Mouse (Mus musculus) MEL (cell line): ENCODE measurements around the gene Pou6f1. TPM values are rescaled to one million over a fixed set of nuclear protein-coding genes. Genes with fewer than 3 reads are reported as not detected.

Source experiments
- DNase-seq: peaks from one replicate; pipeline ENCODE4 v3.0.0; 2011; ENCODE audit warnings: low read depth, low spot score
- H3K27ac ChIP-seq: 2 replicates; pipeline ENCODE4 v1.5.1; 2012; ENCODE audit warnings: low read depth, mild to moderate bottlenecking, control low read depth, low read length, moderate library complexity; ENCODE audit not compliant: control insufficient read depth
- H3K27me3 ChIP-seq, 2 experiments: fragments of 150-350 bp in 1 of 2; sonication (generic) in 1 of 2; 2 replicates each; pipeline ENCODE4 v1.6.1; 2012; ENCODE audit warnings: low read length in 2 of 2, mild to moderate bottlenecking in 2 of 2, improper control_type of control experiment in 1 of 2, moderate library complexity in 1 of 2; ENCODE audit not compliant: insufficient read depth in 2 of 2, control insufficient read depth in 1 of 2
- H3K36me3 ChIP-seq, 2 experiments: 2 replicates each; pipeline ENCODE4 v1.6.1; 2012 to 2014; ENCODE audit warnings: low read length in 2 of 2, improper control_type of control experiment in 1 of 2, inconsistent platforms in 1 of 2, mild to moderate bottlenecking in 1 of 2; ENCODE audit not compliant: insufficient read depth in 2 of 2, control insufficient read depth in 1 of 2
- H3K4me1 ChIP-seq, 2 experiments: fragments of 150-350 bp in 1 of 2; sonication (generic) in 1 of 2; 2 replicates each; pipeline ENCODE4 v1.6.1; 2012; ENCODE audit warnings: low read length in 2 of 2, improper control_type of control experiment in 1 of 2, mild to moderate bottlenecking in 1 of 2; ENCODE audit not compliant: insufficient read depth in 2 of 2, control insufficient read depth in 1 of 2
- H3K4me3 ChIP-seq, 2 experiments: fragments of 150-350 bp in 1 of 2; sonication (generic) in 1 of 2; 2 replicates each; pipeline ENCODE4 v1.5.1; 2012; ENCODE audit warnings: low read depth in 2 of 2, low read length in 2 of 2, mild to moderate bottlenecking in 2 of 2, moderate library complexity in 2 of 2, control low read depth in 1 of 2, improper control_type of control experiment in 1 of 2; ENCODE audit not compliant: control insufficient read depth in 1 of 2, insufficient read depth in 1 of 2
- H3K79me2 ChIP-seq: 2 replicates; pipeline ENCODE4 v1.6.1; 2012; ENCODE audit warnings: mild to moderate bottlenecking, low read length, moderate library complexity; ENCODE audit not compliant: control insufficient read depth, poor library complexity, insufficient read depth
- H3K9ac ChIP-seq: 2 replicates; pipeline ENCODE4 v1.6.1; 2012; ENCODE audit warnings: low read depth, mild to moderate bottlenecking, control low read depth, low read length, moderate library complexity; ENCODE audit not compliant: control insufficient read depth, poor library complexity, severe bottlenecking
- H3K9me3 ChIP-seq: fragments of 150-350 bp; sonication (generic); replicated peaks from 2 replicates; pipeline ENCODE4 v1.6.1; 2012; ENCODE audit warnings: mild to moderate bottlenecking, low read length, improper control_type of control experiment, moderate library complexity; ENCODE audit not compliant: insufficient read depth
- BHLHE40 ChIP-seq: IDR thresholded peaks from 2 replicates; pipeline ENCODE4 v1.6.1; 2012; ENCODE audit warnings: low read depth, mild to moderate bottlenecking, inconsistent platforms, low read length, improper control_type of control experiment, borderline replicate concordance
- CHD2 ChIP-seq: IDR thresholded peaks from 2 replicates; pipeline ENCODE4 v1.6.1; 2011; ENCODE audit warnings: low read length, improper control_type of control experiment
- E2F4 ChIP-seq: IDR thresholded peaks from 2 replicates; pipeline ENCODE4 v1.6.1; 2011; ENCODE audit warnings: low read depth, low read length, improper control_type of control experiment, borderline replicate concordance
- ELF1 ChIP-seq: IDR thresholded peaks from 2 replicates; pipeline ENCODE4 v1.6.1; 2014; ENCODE audit warnings: low read depth, mild to moderate bottlenecking, inconsistent platforms, low read length, improper control_type of control experiment, moderate library complexity
- EP300 ChIP-seq, 2 experiments: IDR thresholded peaks; 2 replicates each; pipeline ENCODE4 v1.6.1; 2011; ENCODE audit warnings: improper control_type of control experiment in 2 of 2, low read length in 2 of 2, low read depth in 1 of 2, mild to moderate bottlenecking in 1 of 2
- ETS1 ChIP-seq: IDR thresholded peaks from 2 replicates; pipeline ENCODE4 v1.6.1; 2012; ENCODE audit warnings: low read depth, mild to moderate bottlenecking, inconsistent platforms, low read length, improper control_type of control experiment, moderate library complexity
- GABPA ChIP-seq: IDR thresholded peaks from 2 replicates; pipeline ENCODE4 v1.6.1; 2012; ENCODE audit warnings: low read depth, mild to moderate bottlenecking, inconsistent platforms, low read length, improper control_type of control experiment, moderate library complexity
- GATA1 ChIP-seq: IDR thresholded peaks from 2 replicates; pipeline ENCODE4 v1.6.1; 2011; ENCODE audit warnings: low read depth, low read length, improper control_type of control experiment
- KAT2A ChIP-seq: conservative IDR thresholded peaks from 2 replicates; pipeline ENCODE4 v1.6.1; 2012; ENCODE audit warnings: low read depth, low read length, improper control_type of control experiment, inconsistent platforms
- MAFK ChIP-seq: IDR thresholded peaks from 2 replicates; pipeline ENCODE4 v1.6.1; 2011; ENCODE audit warnings: low read depth, mild to moderate bottlenecking, low read length, improper control_type of control experiment, borderline replicate concordance
- MAX ChIP-seq: IDR thresholded peaks from 2 replicates; pipeline ENCODE4 v1.6.1; 2011; ENCODE audit warnings: low read length, improper control_type of control experiment
- MAZ ChIP-seq: IDR thresholded peaks from 2 replicates; pipeline ENCODE4 v1.6.1; 2012; ENCODE audit warnings: low read depth, mild to moderate bottlenecking, inconsistent platforms, low read length, improper control_type of control experiment
- MYB ChIP-seq: IDR thresholded peaks from 2 replicates; pipeline ENCODE4 v1.6.1; 2011; ENCODE audit warnings: mild to moderate bottlenecking, low read depth, low read length, improper control_type of control experiment
- NELFE ChIP-seq: IDR thresholded peaks from 2 replicates; pipeline ENCODE4 v1.6.1; 2011; ENCODE audit warnings: low read depth, low read length, improper control_type of control experiment
- NRF1 ChIP-seq: IDR thresholded peaks from 2 replicates; pipeline ENCODE4 v1.6.1; 2014; ENCODE audit warnings: low read depth, mild to moderate bottlenecking, inconsistent platforms, low read length, improper control_type of control experiment, moderate library complexity; ENCODE audit not compliant: poor library complexity, insufficient read depth, severe bottlenecking
- POLR2AphosphoS5 ChIP-seq: IDR thresholded peaks from 2 replicates; pipeline ENCODE4 v1.6.1; 2012; ENCODE audit warnings: low read depth, borderline replicate concordance, mild to moderate bottlenecking, inconsistent platforms, low read length, moderate library complexity, mixed read lengths
- RAD21 ChIP-seq: IDR thresholded peaks from 2 replicates; pipeline ENCODE4 v1.6.1; 2011; ENCODE audit warnings: mild to moderate bottlenecking, low read depth, low read length, improper control_type of control experiment
- SIN3A ChIP-seq: IDR thresholded peaks from 2 replicates; pipeline ENCODE4 v1.6.1; 2012; ENCODE audit warnings: low read length, improper control_type of control experiment, inconsistent platforms
- SMC3 ChIP-seq: IDR thresholded peaks from 2 replicates; pipeline ENCODE4 v1.6.1; 2011; ENCODE audit warnings: low read depth, low read length, improper control_type of control experiment
- TCF12 ChIP-seq: IDR thresholded peaks from 2 replicates; pipeline ENCODE4 v1.6.1; 2014; ENCODE audit warnings: low read depth, mild to moderate bottlenecking, inconsistent platforms, low read length, improper control_type of control experiment, moderate library complexity
- UBTF ChIP-seq: IDR thresholded peaks from 2 replicates; pipeline ENCODE4 v1.6.1; 2012; ENCODE audit warnings: low read depth, mild to moderate bottlenecking, inconsistent platforms, low read length, improper control_type of control experiment, moderate library complexity, borderline replicate concordance; ENCODE audit not compliant: insufficient read depth
- USF1 ChIP-seq: IDR thresholded peaks from 2 replicates; pipeline ENCODE4 v1.6.1; 2014; ENCODE audit warnings: low read depth, mild to moderate bottlenecking, inconsistent platforms, low read length, improper control_type of control experiment, moderate library complexity
- USF2 ChIP-seq, 2 experiments: IDR thresholded peaks; 2 replicates each; pipeline ENCODE4 v1.6.1; 2011 to 2012; ENCODE audit warnings: improper control_type of control experiment in 2 of 2, low read length in 2 of 2, borderline replicate concordance in 1 of 2, inconsistent platforms in 1 of 2, low read depth in 1 of 2, mild to moderate bottlenecking in 1 of 2; ENCODE audit not compliant: insufficient read depth in 1 of 2
- ZC3H11A ChIP-seq: IDR thresholded peaks from 2 replicates; pipeline ENCODE4 v1.6.1; 2012; ENCODE audit warnings: low read depth, mild to moderate bottlenecking, inconsistent platforms, low read length, improper control_type of control experiment
- ZKSCAN1 ChIP-seq: IDR thresholded peaks from 2 replicates; pipeline ENCODE4 v1.6.1; 2012; ENCODE audit warnings: low read depth, mild to moderate bottlenecking, inconsistent platforms, low read length, improper control_type of control experiment, moderate library complexity
- ZNF384 ChIP-seq: IDR thresholded peaks from 2 replicates; pipeline ENCODE4 v1.6.1; 2012; ENCODE audit warnings: low read depth, mild to moderate bottlenecking, inconsistent platforms, low read length, improper control_type of control experiment
- polyA plus RNA-seq, 2 experiments: library from polyadenylated mRNA; stranded (reverse) in 1 of 2; unstranded in 1 of 2; fragments of >175 nt in 1 of 2; fragments of >200 nt in 1 of 2; gene quantifications; 2 replicates each; pipeline versions ENCODE4 v1.2.1 to v1.2.4; 2012; ENCODE audit warnings: low replicate concordance in 2 of 2, low read depth in 1 of 2; ENCODE audit not compliant: insufficient read length in 2 of 2, insufficient read depth in 1 of 2, missing spikeins in 1 of 2
- total RNA-seq: library from RNA; depleted of rRNA; stranded (reverse); fragments of 300-350 nt; gene quantifications from 2 replicates; pipeline ENCODE4 v1.2.3, GENCODE M21; 2012

Pou6f1 gene
- total and polyA plus RNA-seq, 3 experiments, result 0.46 to 2.5 TPM; not detected in 1

- no peaks in the 10 kb centered on the region for H3K27me3 ChIP-seq
- no peak overlapping the region for H3K9ac ChIP-seq
- H3K4me3 ChIP-seq, result no peak overlapping the region
- peaks cover 4 to 18% of the 10 kb centered on the region in 2 experiments for H3K4me1 ChIP-seq
- no peaks in the 10 kb centered on the region for H3K9me3 ChIP-seq
- peaks cover 0 to 11% of the 10 kb centered on the region in 2 experiments; a peak in 2 of 4 replicates for H3K36me3 ChIP-seq
- H3K79me2 ChIP-seq, result no peaks in the 10 kb centered on the region
- no peak for DNase-seq
- H3K27ac ChIP-seq, result no peak overlapping the region
- TF ChIP-seq ETS1 (no peak), ZC3H11A (no peak), E2F4 (no peak), NRF1 (no peak), NELFE (no peak), UBTF (no peak), TCF12 (no peak), GATA1 (no peak), KAT2A (no peak), MAX (no peak), MYB (no peak), RAD21 (no peak), GABPA (no peak), MAFK (no peak)
Measured at GRCm38 (mm10) chr15:100630126-100630525, 30.3 kb upstream of the Pou6f1 start.

GRCm38 (mm10) chr15:100628797-100629196, 29.0 kb upstream of the Pou6f1 start:
- DNase-seq, result no peak
- Histone ChIP-seq H3K27ac (no peak overlapping the region), H3K4me3 (no peak overlapping the region), H3K36me3 (peaks cover 0 to 11% of the 10 kb centered on the region in 2 experiments; a peak in 2 of 4 replicates), H3K9me3 (no peaks in the 10 kb centered on the region), H3K27me3 (no peaks in the 10 kb centered on the region), H3K4me1 (peaks cover 2 to 17% of the 10 kb centered on the region in 2 experiments), H3K9ac (no peak overlapping the region), H3K79me2 (no peaks in the 10 kb centered on the region)
- TF ChIP-seq ELF1 (no peak), ZC3H11A (no peak), USF2 (IDR thresholded peaks at IDR 0.05; ENCODE audit: borderline replicate concordance in 1 of 2, insufficient read depth in 1 of 2, low read depth in 1 of 2, low read length in 2 of 2) (no peak), BHLHE40 (no peak), GATA1 (no peak), ZKSCAN1 (no peak), SMC3 (no peak), USF1 (no peak), SIN3A (no peak), ZNF384 (no peak), MAZ (no peak), E2F4 (no peak), EP300 (IDR thresholded peaks at IDR 0.05; ENCODE audit: low read depth in 1 of 2, low read length in 2 of 2) (no peak), MYB (no peak), POLR2AphosphoS5 (no peak), ETS1 (no peak), GABPA (no peak), MAX (no peak), CHD2 (no peak)
